Mouse (Mus musculus) E14TG2a.4 (cell line): ENCODE data around the gene Grm1.

Experiments used
- H3K27me3 ChIP-seq: 2 replicates; pipeline ENCODE4 v1.6.1; 2014; ENCODE audit warnings: low read length, control low read depth; ENCODE audit not compliant: insufficient read depth
- H3K36me3 ChIP-seq: 2 replicates; pipeline ENCODE4 v1.6.1; 2014; ENCODE audit warnings: low read length, control low read depth; ENCODE audit not compliant: insufficient read depth
- H3K4me1 ChIP-seq: replicated peaks from 2 replicates; pipeline ENCODE4 v1.6.1; 2014; ENCODE audit warnings: low read depth, low read length, control low read depth
- H3K4me3 ChIP-seq: replicated peaks from 2 replicates; pipeline ENCODE4 v1.5.1; 2014; ENCODE audit warnings: mild to moderate bottlenecking, low read length
- H3K9me3 ChIP-seq: 2 replicates; pipeline ENCODE4 v1.6.1; 2014; ENCODE audit warnings: low read length, control low read depth
- NANOG ChIP-seq: IDR thresholded peaks from 2 replicates; pipeline ENCODE4 v1.6.1; 2014; ENCODE audit warnings: borderline replicate concordance, low read length, mixed read lengths

The Grm1 gene

DNA sequence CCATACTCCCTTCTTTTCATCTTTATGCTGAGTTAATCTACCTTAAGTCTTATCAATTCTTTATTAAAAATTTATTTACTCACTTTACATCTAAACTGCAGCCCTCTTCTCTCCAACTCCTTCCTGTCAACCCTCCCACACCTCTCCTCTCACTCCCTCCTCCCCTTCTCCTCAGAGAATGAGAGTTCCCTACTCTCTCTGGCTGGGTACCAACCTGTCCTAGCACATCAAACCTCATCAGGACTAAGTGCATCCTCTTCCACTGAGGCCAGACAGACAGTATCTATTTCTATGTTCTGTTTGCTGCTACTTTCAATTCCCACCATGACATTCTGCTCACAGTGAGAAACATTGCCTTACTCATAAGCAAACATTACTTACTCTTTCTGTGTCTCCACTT lies 426.2 kb downstream of the Grm1 start:
- no peaks in the 10 kb centered on the region for H3K36me3 ChIP-seq
- no peak for TF ChIP-seq NANOG

More for the DNA sequence above, 426.2 kb downstream of the Grm1 start:
- Histone ChIP-seq H3K4me3 (no peak overlapping the region), H3K27me3 (peaks cover 14% of the 10 kb centered on the region; the same call in 1 of the 2 replicates), H3K9me3 (no peaks in the 10 kb centered on the region), H3K4me1 (no peaks in the 10 kb centered on the region)
